Mouse (Mus musculus): ENCODE data around the gene Fchsd2.

GRCm38 (mm10) chr7:101298375-101298774 is 205.7 kb downstream of the Fchsd2 start:
- TF ChIP-seq CTCF (IDR thresholded peaks at IDR 0.05; ENCODE audit: borderline replicate concordance, extremely low read depth, insufficient read depth, insufficient read length) (no peak), POLR2A (IDR thresholded peaks at IDR 0.05; ENCODE audit: borderline replicate concordance, extremely low read depth, insufficient read depth, insufficient read length, poor library complexity, severe bottlenecking) (no peak)

Measured in brain, embryonic 14.5 days (tissue).